Mouse (Mus musculus): ENCODE results near the gene Ms4a5.

- TF ChIP-seq CTCF (IDR thresholded peaks at IDR 0.05; ENCODE audit: control insufficient read depth, insufficient read depth, insufficient read length) (no peak), MYOD1 (IDR thresholded peaks at IDR 0.05; ENCODE audit: control insufficient read depth, insufficient read length, low read depth) (no peak)
These were observed 22.2 kb downstream of the Ms4a5 start for GRCm38 (mm10) chr19:11261522-11261921.

Data from C2C12 (cell line).